Mouse (Mus musculus): ENCODE results near the gene Tnfsfm13. TPM values are rescaled to one million over a fixed set of nuclear protein-coding genes. Genes with fewer than 3 reads are reported as not detected.

Tnfsfm13 gene
- total and polyA plus RNA-seq, 3 experiments, result 0.08 TPM; not detected in 2

DNA sequence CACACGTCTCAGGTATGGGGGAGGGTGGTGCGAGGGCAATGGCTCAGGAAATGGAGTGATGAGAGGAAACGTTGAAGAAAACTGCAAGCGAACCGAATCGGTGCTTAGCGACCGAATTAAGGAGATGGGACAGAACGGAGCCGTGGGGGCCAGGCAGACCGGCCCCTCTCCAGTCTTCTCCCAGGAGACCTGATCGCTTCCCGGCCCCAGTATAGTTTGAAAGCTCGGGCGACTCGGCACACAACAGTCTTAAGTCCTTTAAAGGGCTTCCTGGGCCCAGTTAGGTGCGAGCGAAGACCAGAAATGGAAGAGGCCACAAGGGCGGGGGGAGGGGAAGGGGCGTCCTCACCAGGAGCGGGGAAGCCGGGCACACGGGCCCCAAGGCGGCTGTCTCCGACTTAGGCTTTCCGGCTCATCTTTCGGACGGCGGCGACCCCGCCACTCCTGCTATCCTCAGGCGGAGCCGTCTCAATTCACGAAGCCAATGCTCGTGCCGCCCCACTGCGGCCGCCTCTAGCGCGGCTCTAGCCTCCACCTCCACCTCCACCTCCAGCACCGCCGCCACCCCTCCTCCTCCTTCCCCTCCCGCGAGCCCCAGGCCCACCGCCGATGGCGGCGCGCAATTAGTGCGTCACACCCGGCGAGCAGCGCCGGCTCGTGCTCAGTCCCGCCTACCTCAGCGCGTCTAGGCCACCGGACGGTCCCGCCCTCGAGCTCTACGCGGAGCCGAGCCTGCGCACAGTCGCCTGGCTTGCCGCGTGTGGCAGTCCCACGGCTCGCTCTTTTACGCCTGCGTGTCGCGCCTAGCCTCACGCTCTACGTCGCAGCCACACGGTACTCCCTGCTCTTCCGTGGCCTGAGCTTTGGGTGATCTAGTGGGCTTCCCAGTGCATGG lies 14.3 kb downstream of the Tnfsfm13 start, which contains the start of gene Senp3 (continued):
- TF ChIP-seq USF2 (conservative IDR thresholded peaks at IDR 0.05; ENCODE audit: low read depth, low read length) (no peak), ZNF384 (IDR thresholded peaks at IDR 0.05; ENCODE audit: low read depth, low read length) (peak; percentile 35; the same call in 1 of the 2 replicates), CTCF (conservative IDR thresholded peaks at IDR 0.05 in 1 of 2, IDR thresholded peaks at IDR 0.05 in 1 of 2; ENCODE audit: low read depth in 2 of 2, low read length in 2 of 2) (no peak), JUN (IDR thresholded peaks at IDR 0.05; ENCODE audit: insufficient read depth, low read depth, low read length) (no peak), MAX (IDR thresholded peaks at IDR 0.05; ENCODE audit: low read length) (peak; percentile 96), IRF4 (IDR thresholded peaks at IDR 0.05; ENCODE audit: low read depth, low read length) (peak; percentile 65), SMC3 (IDR thresholded peaks at IDR 0.05; ENCODE audit: low read depth, low read length) (no peak), USF1 (IDR thresholded peaks at IDR 0.05; ENCODE audit: low read depth, low read length) (peak; percentile 50), POLR2AphosphoS2 (IDR thresholded peaks at IDR 0.05; ENCODE audit: low read depth, low read length) (peak; percentile 95), ZKSCAN1 (IDR thresholded peaks at IDR 0.05; ENCODE audit: borderline replicate concordance, low read depth, low read length) (no peak), TBP (conservative IDR thresholded peaks at IDR 0.05; ENCODE audit: low read depth, low read length) (peak; percentile 48; the same call in 1 of the 2 replicates)

DNA sequence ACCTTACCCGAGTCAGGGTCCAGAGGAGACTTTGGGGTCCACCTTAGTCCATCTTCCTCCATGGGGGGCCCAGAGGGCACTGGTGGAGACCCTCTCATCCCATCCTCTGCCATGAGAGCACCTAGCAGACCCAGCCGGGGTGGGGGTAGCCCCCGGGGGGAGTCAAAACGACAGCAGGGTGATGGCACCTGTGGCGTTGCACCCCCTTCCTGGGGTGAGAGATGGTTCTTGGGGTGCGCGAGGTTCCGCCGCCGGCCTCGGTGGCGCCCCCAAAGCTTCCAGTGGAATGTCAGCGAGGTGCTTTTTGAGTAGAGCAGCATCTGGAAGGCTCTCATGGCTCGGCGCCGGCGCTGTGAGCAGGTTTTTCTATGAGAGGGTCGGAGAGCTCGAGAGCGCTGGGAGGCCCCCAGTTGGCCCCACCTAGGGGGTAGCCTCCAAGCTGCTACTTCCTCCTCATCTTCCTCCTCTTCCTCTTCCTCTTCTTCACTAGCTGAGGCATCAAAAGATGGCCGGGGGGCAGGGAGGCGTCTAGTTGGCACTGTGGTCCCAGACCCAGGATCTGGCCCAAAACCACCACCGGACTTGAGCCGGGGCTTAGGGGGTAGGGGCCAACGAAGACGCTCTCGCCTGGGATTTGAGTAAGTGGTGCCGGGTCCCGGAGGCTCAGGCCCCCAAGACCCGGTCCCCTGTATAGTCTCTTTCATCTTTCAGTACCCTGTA lies 15.6 kb downstream of the Tnfsfm13 start:
- H3K9me3 ChIP-seq (replicated peaks; ENCODE audit: low read length), result no peaks in the 10 kb centered on the region

DNA sequence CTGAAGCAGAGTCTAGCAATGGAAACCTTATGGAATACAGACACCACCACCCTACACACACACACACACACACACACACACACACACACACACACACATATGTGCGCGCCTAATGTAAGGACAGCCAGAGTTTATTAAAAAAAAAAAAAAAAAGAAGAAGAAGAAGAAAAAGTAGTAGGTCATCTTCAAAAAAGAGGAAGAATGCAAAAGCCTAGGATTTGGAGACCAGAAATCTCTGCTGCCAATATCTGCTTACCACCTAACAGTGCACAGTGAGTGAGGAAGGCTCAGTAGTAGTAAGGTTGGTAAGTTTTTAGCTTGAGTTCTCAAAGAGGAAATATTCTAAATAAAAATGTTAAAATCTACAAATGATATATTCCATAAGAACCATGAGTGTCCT lies 16.8 kb downstream of the Tnfsfm13 start:
- Histone ChIP-seq H3K4me1 (ENCODE audit: control insufficient read depth in 1 of 2, insufficient read depth in 2 of 2) (peaks cover 0 to 55% of the 10 kb centered on the region in 2 experiments; a peak in 2 of 4 replicates), H3K4me2 (ENCODE audit: insufficient read depth, low read depth, poor library complexity, severe bottlenecking) (no peak overlapping the region; the same call in 1 of the 2 replicates), H3K9me3 (replicated peaks; ENCODE audit: low read length) (no peaks in the 10 kb centered on the region), H3K27me3 (replicated peaks) (no peaks in the 10 kb centered on the region), H3K27ac (ENCODE audit: insufficient read depth, low read depth) (no peak overlapping the region), H3K9ac (ENCODE audit: insufficient read depth, low read depth) (no peak overlapping the region), H3K4me3 (replicated peaks in 1 of 3; ENCODE audit: low read depth in 2 of 3, low read length in 2 of 3, poor library complexity in 1 of 3) (no peak overlapping the region), H3K79me2 (replicated peaks; ENCODE audit: control insufficient read depth, extremely low read depth, insufficient read depth, poor library complexity, severe bottlenecking) (peaks cover 43% of the 10 kb centered on the region), H3K36me3 (replicated peaks in 1 of 2; ENCODE audit: control insufficient read depth in 1 of 2, insufficient read depth in 1 of 2, low read length in 1 of 2) (peaks cover 47 to 59% of the 10 kb centered on the region in 2 experiments)
- TF ChIP-seq GABPA (IDR thresholded peaks at IDR 0.05; ENCODE audit: insufficient replicate concordance, low read depth, low read length) (no peak), IRF4 (IDR thresholded peaks at IDR 0.05; ENCODE audit: low read depth, low read length) (no peak), CHD2 (IDR thresholded peaks at IDR 0.05; ENCODE audit: low read length) (no peak), NRF1 (IDR thresholded peaks at IDR 0.05; ENCODE audit: low read depth, low read length) (no peak)
- no peak for DNase-seq (ENCODE audit: extremely low read depth)
- in situ Hi-C loops (cut with MboI; ENCODE audit: low pct_ligation_motif_present, low pct_unique_long_range_greater_than_20kb, low sequenced_read_pairs) (no loop called here), dilution Hi-C loops (cut with MboI; ENCODE audit: extremely low pct_ligation_motif_present, extremely low pct_unique_long_range_greater_than_20kb, low sequenced_read_pairs) (no loop called here)

More for the DNA sequence above, 15.6 kb downstream of the Tnfsfm13 start:
- Histone ChIP-seq H3K79me2 (replicated peaks; ENCODE audit: control insufficient read depth, extremely low read depth, insufficient read depth, poor library complexity, severe bottlenecking) (peaks cover 42% of the 10 kb centered on the region), H3K36me3 (replicated peaks in 1 of 2; ENCODE audit: control insufficient read depth in 1 of 2, insufficient read depth in 1 of 2, low read length in 1 of 2) (peaks cover 38 to 47% of the 10 kb centered on the region in 2 experiments), H3K27me3 (replicated peaks) (no peaks in the 10 kb centered on the region), H3K9ac (ENCODE audit: insufficient read depth, low read depth) (peak overlapping the region; percentile 79), H3K4me2 (ENCODE audit: insufficient read depth, low read depth, poor library complexity, severe bottlenecking) (peak overlapping the region; percentile 100), H3K4me1 (ENCODE audit: control insufficient read depth in 1 of 2, insufficient read depth in 2 of 2) (peaks cover 0 to 58% of the 10 kb centered on the region in 2 experiments; a peak in 2 of 4 replicates), H3K4me3 (replicated peaks in 1 of 3; ENCODE audit: low read depth in 2 of 3, low read length in 2 of 3, poor library complexity in 1 of 3) (peak overlapping the region; percentile 75 to 96 (median 85)), H3K27ac (ENCODE audit: insufficient read depth, low read depth) (no peak overlapping the region)
- dilution Hi-C loops (cut with MboI; ENCODE audit: extremely low pct_ligation_motif_present, extremely low pct_unique_long_range_greater_than_20kb, low sequenced_read_pairs), result no loop called here
- 0 out of 2 replicates have a peak, but pooled peaks have one; percentile 22 for TF ChIP-seq POLR2A (IDR thresholded peaks at IDR 0.05; ENCODE audit: low read depth, low read length)
- no peak for TF ChIP-seq NRF1 (IDR thresholded peaks at IDR 0.05; ENCODE audit: low read depth, low read length)
- no peak for DNase-seq (ENCODE audit: extremely low read depth)
- in situ Hi-C loops (cut with MboI; ENCODE audit: low pct_ligation_motif_present, low pct_unique_long_range_greater_than_20kb, low sequenced_read_pairs), result loop anchor here (5.0 to 10.0 kb wide), 2 partner anchors 65 to 197 kb away; partner anchors contain the start of gene Tmem95

Measured in CH12.LX (cell line).